Comparison of ENCODE assay signal across 29 mouse cellular contexts in genomic region chr19:5990921-5991320, GRCm38 (mm10). TPM values are rescaled to one million over a fixed set of nuclear protein-coding genes. Genes with fewer than 3 reads are reported as not detected.
DNase-seq lines count a peak whose midpoint lies in the region; ATAC-seq and TF ChIP-seq lines count a peak whose summit lies in the region.
"Had no signal": no experiment of that assay in that cellular context is flagged by ENCODE, and none has a peak within 500 bp of the region (broad histone marks: within the 10 kb centered on the region; RNA-seq: fewer than 3 reads in every experiment).

No protein-coding gene starts in this region.

- no peak for ATAC-seq in embryonic facial prominence, embryonic 12.5 days (ENCODE audit: insufficient number of reproducible peaks, insufficient read depth, low FRiP score, low TSS enrichment)
- no peak for ATAC-seq in monocyte, adult 5-6 weeks (replicated peaks; ENCODE audit: insufficient number of reproducible peaks, low FRiP score, low TSS enrichment, poor library complexity, severe bottlenecking)
- ATAC-seq: activated CD4-positive, CD25-positive, alpha-beta regulatory T cell, adult 4 months; forebrain, embryonic 13.5 days; forebrain, postnatal 0 days; inflammation-experienced regulatory T-cells, adult 6 months had no signal

- 0 out of 2 replicates have a peak overlapping the region, but pooled peaks have one; percentile 23 for H3K27ac ChIP-seq in embryonic facial prominence, embryonic 12.5 days
- H3K27ac ChIP-seq in embryonic facial prominence, embryonic 10.5 days (replicated peaks), result no peak overlapping the region
- H3K27ac ChIP-seq: forebrain, embryonic 13.5 days; hindbrain, embryonic 10.5 days; hindbrain, embryonic 15.5 days had no signal

- 72% methylated on average over 1 of the region's 1 CpGs for WGBS in embryonic facial prominence, embryonic 12.5 days
- 85% methylated on average over 1 of the region's 1 CpGs for WGBS in embryonic facial prominence, embryonic 10.5 days

- H3K4me2 ChIP-seq in embryonic facial prominence, embryonic 12.5 days (replicated peaks), result no peak overlapping the region
- H3K4me2 ChIP-seq: forebrain, embryonic 13.5 days; heart, embryonic 12.5 days; hindbrain, embryonic 15.5 days had no signal

- H3K9ac ChIP-seq in embryonic facial prominence, embryonic 12.5 days, result no peak overlapping the region
- H3K9ac ChIP-seq: forebrain, embryonic 13.5 days; forebrain, postnatal 0 days; heart, embryonic 12.5 days; hindbrain, embryonic 15.5 days had no signal

- TF ChIP-seq CTCF in brain, embryonic 14.5 days (IDR thresholded peaks at IDR 0.05; ENCODE audit: borderline replicate concordance, extremely low read depth, insufficient read depth, insufficient read length), result no peak

- no peak for TF ChIP-seq POLR2A in brain, embryonic 14.5 days (IDR thresholded peaks at IDR 0.05; ENCODE audit: borderline replicate concordance, extremely low read depth, insufficient read depth, insufficient read length, poor library complexity, severe bottlenecking)

- peaks cover 7% of the 10 kb centered on the region for H3K4me1 ChIP-seq in embryonic facial prominence, embryonic 12.5 days
- peaks cover 25% of the 10 kb centered on the region for H3K4me1 ChIP-seq in embryonic facial prominence, embryonic 10.5 days

- DNase-seq in embryonic facial prominence, embryonic 10.5 days (ENCODE audit: low spot score), result no peak
- DNase-seq in retina, postnatal 1 day, result peak; percentile 36
- no peak for DNase-seq in retina, embryonic 14.5 days (ENCODE audit: low spot score)
- DNase-seq in brain, embryonic 14.5 days (ENCODE audit: low read depth), result peak; percentile 9
- no peak for DNase-seq in adrenal gland, adult 2 months
- DNase-seq: adrenal gland, postnatal 36 days; cerebellum, adult 11 months; cerebellum, adult 8-10 months; cerebellum, postnatal 25 days; forebrain, postnatal 0 days; gastrocnemius, postnatal 25 days had no signal

- H3K9me3 ChIP-seq in embryonic facial prominence, embryonic 12.5 days, result no peaks in the 10 kb centered on the region
- H3K9me3 ChIP-seq in embryonic facial prominence, embryonic 10.5 days, result no peaks in the 10 kb centered on the region
- H3K9me3 ChIP-seq: forebrain, embryonic 13.5 days; heart, embryonic 12.5 days; hindbrain, embryonic 10.5 days; hindbrain, embryonic 15.5 days had no signal

- no peak overlapping the region for H3K4me3 ChIP-seq in embryonic facial prominence, embryonic 12.5 days
- H3K4me3 ChIP-seq in embryonic facial prominence, embryonic 10.5 days, result no peak overlapping the region
- H3K4me3 ChIP-seq: forebrain, embryonic 13.5 days; heart, embryonic 12.5 days; hindbrain, embryonic 10.5 days; hindbrain, embryonic 15.5 days had no signal

- no peaks in the 10 kb centered on the region for H3K36me3 ChIP-seq in embryonic facial prominence, embryonic 12.5 days
- H3K36me3 ChIP-seq in embryonic facial prominence, embryonic 10.5 days (replicated peaks), result no peaks in the 10 kb centered on the region
- H3K36me3 ChIP-seq: hindbrain, embryonic 10.5 days; hindbrain, embryonic 15.5 days had no signal

- H3K27me3 ChIP-seq in embryonic facial prominence, embryonic 12.5 days, result no peaks in the 10 kb centered on the region
- no peaks in the 10 kb centered on the region for H3K27me3 ChIP-seq in embryonic facial prominence, embryonic 10.5 days (replicated peaks; ENCODE audit: low read depth, poor library complexity, severe bottlenecking)
- H3K27me3 ChIP-seq: CH12.LX; forebrain, embryonic 13.5 days; heart, embryonic 12.5 days; hindbrain, embryonic 15.5 days had no signal

RNA-seq across cellular contexts. Expression of gene Slc22a20, which starts 5.0 kb away (rescaled TPM):
- not detected in 2 replicates for polyA plus RNA-seq in embryonic facial prominence, embryonic 12.5 days (2016; fragmentation: Nextera tagmentation; extraction: Ambion mirVana)
- not detected in 2 replicates for polyA plus RNA-seq in embryonic facial prominence, embryonic 10.5 days (2016; fragmentation: Nextera tagmentation; extraction: Ambion mirVana)
- not detected in 2 replicates for polyA plus RNA-seq in brain, embryonic 14.5 days (2012; rRNA removed)
- total RNA-seq in monocyte, adult 5-6 weeks (2017), result not detected in 3 replicates
- not detected for total RNA-seq in adrenal gland, adult 2 months (2021)
- polyA plus RNA-seq in adrenal gland, adult 2 months (2012; rRNA removed), result not detected in 2 replicates
- total RNA-seq: adrenal gland, adult 18-20 months; adrenal gland, postnatal 36 days; CH12.LX; forebrain, postnatal 0 days; gastrocnemius, adult 18-20 months; gastrocnemius, postnatal 25 days; granulocyte monocyte progenitor cell, adult 5-6 weeks; heart, adult 8-10 months; heart, postnatal 25 days had no signal
- polyA plus RNA-seq: activated CD4-positive, CD25-positive, alpha-beta regulatory T cell, adult 4 months; cortical plate, adult 2 months; embryonic facial prominence, embryonic 14.5 days; forebrain, embryonic 13.5 days; forebrain, postnatal 0 days; heart, embryonic 12.5 days; heart, embryonic 16.5 days; hindbrain, embryonic 10.5 days; hindbrain, embryonic 15.5 days; inflammation-experienced regulatory T-cells, adult 6 months; intestine, postnatal 0 days had no signal

RNA-seq across cellular contexts. Expression of gene Capn1, which starts 24.8 kb away (rescaled TPM):
- 7.0 and 7.7 TPM in 2 replicates for polyA plus RNA-seq in embryonic facial prominence, embryonic 12.5 days (2016; fragmentation: Nextera tagmentation; extraction: Ambion mirVana)
- 2.9 and 3.2 TPM in 2 replicates for polyA plus RNA-seq in embryonic facial prominence, embryonic 10.5 days (2016; fragmentation: Nextera tagmentation; extraction: Ambion mirVana)
- 5.2 and 7.6 TPM in 2 replicates for polyA plus RNA-seq in brain, embryonic 14.5 days (2012; rRNA removed)
- total RNA-seq in monocyte, adult 5-6 weeks (2017), result 45.8 to 78.2 TPM (median 59.2 TPM) in 3 replicates
- 10 to 100 TPM; 34.9 to 42.1 TPM for total RNA-seq in adrenal gland, adult 2 months (2021)
- polyA plus RNA-seq in adrenal gland, adult 2 months (2012; rRNA removed), result 34.8 and 37.9 TPM in 2 replicates

RNA-seq across cellular contexts. Expression of gene Pola2, which starts 26.9 kb away (rescaled TPM):
- polyA plus RNA-seq in embryonic facial prominence, embryonic 12.5 days (2016; fragmentation: Nextera tagmentation; extraction: Ambion mirVana), result 80.5 and 82.9 TPM in 2 replicates
- polyA plus RNA-seq in embryonic facial prominence, embryonic 10.5 days (2016; fragmentation: Nextera tagmentation; extraction: Ambion mirVana), result 119 and 120 TPM in 2 replicates
- 33.8 and 56.9 TPM in 2 replicates for polyA plus RNA-seq in brain, embryonic 14.5 days (2012; rRNA removed)
- total RNA-seq in monocyte, adult 5-6 weeks (2017), result 16.7 to 31.5 TPM (median 26.8 TPM) in 3 replicates
- total RNA-seq in adrenal gland, adult 2 months (2021), result 10 to 100 TPM; 15.9 to 20.4 TPM
- polyA plus RNA-seq in adrenal gland, adult 2 months (2012; rRNA removed), result 36.0 and 41.0 TPM in 2 replicates

RNA-seq across cellular contexts. Expression of gene Syvn1, which starts 55.5 kb away (rescaled TPM):
- polyA plus RNA-seq in embryonic facial prominence, embryonic 12.5 days (2016; fragmentation: Nextera tagmentation; extraction: Ambion mirVana), result 26.4 and 29.8 TPM in 2 replicates
- polyA plus RNA-seq in embryonic facial prominence, embryonic 10.5 days (2016; fragmentation: Nextera tagmentation; extraction: Ambion mirVana), result 34.5 and 38.1 TPM in 2 replicates
- polyA plus RNA-seq in brain, embryonic 14.5 days (2012; rRNA removed), result 24.6 and 38.8 TPM in 2 replicates
- total RNA-seq in monocyte, adult 5-6 weeks (2017), result 7.7 to 16.8 TPM (median 11.2 TPM) in 3 replicates
- total RNA-seq in adrenal gland, adult 2 months (2021), result 10 to 100 TPM; 54.1 to 71.3 TPM
- 87.3 and 114 TPM in 2 replicates for polyA plus RNA-seq in adrenal gland, adult 2 months (2012; rRNA removed)

Comparison
In these comparisons a context has a peak if more than half of its experiments do, and no peak if none do; other contexts are left out.
1. DNase-seq: peak in retina, postnatal 1 day (single experiment) and brain, embryonic 14.5 days (single experiment); none in embryonic facial prominence, embryonic 10.5 days (single experiment), retina, embryonic 14.5 days (single experiment) and adrenal gland, adult 2 months (single experiment).